Comparison of ENCODE assay signal across 8 mouse cellular contexts in genomic region chr4:100728896-100729479, GRCm38 (mm10). TPM values are rescaled to one million over a fixed set of nuclear protein-coding genes. Genes with fewer than 3 reads are reported as not detected.
DNase-seq lines count a peak whose midpoint lies in the region; TF ChIP-seq lines count a peak whose summit lies in the region.

No protein-coding gene starts in this region.

- DNase-seq in cerebellum, adult 8-10 months: peak; percentile 1
- DNase-seq in cerebellum, adult 9-11 months: no peak
- peak in 1 of 2 experiments; percentile 17 for DNase-seq in layer of hippocampus, adult 2 months (ENCODE audit: low spot score in 2 of 2)
- DNase-seq in layer of hippocampus, postnatal 36 days: no peak
- DNase-seq in adrenal gland, postnatal 14 days: peak; percentile 40
- DNase-seq in large intestine, adult 2 months (ENCODE audit: low read depth, low spot score): peak; percentile 50
- no peak for DNase-seq in spleen, postnatal 14 days (ENCODE audit: low spot score in 2 of 2)
- no peak for DNase-seq in neural tube, embryonic 10.5 days (ENCODE audit: extremely low spot score, low spot score)

- H3K27ac ChIP-seq in layer of hippocampus, adult 2 months: no peak overlapping the region

- TF ChIP-seq CTCF in layer of hippocampus, adult 2 months (conservative IDR thresholded peaks at IDR 0.05): peak; percentile 81

- H3K4me3 ChIP-seq in layer of hippocampus, adult 2 months: no peak overlapping the region

- WGBS in large intestine, adult 2 months: 26% methylated on average over 5 of the region's 5 CpGs

RNA-seq across cellular contexts. Expression of gene Cachd1, which starts 47.5 kb away (rescaled TPM):
- 10 to 100 TPM; 39.5 to 42.5 TPM for total RNA-seq in layer of hippocampus, adult 2 months (2021)
- total RNA-seq in layer of hippocampus, postnatal 36 days (2021): 10 to 100 TPM; 28.5 to 39.2 TPM
- total RNA-seq in adrenal gland, postnatal 14 days (2021): 8.4 and 12.9 TPM in 2 replicates
- 27.6 and 33.0 TPM in 2 replicates for polyA plus RNA-seq in large intestine, adult 2 months (2012; rRNA removed)

Comparison
In these comparisons a context has a peak if more than half of its experiments do, and no peak if none do; other contexts are left out.
1. DNase-seq: peak in cerebellum, adult 8-10 months (single experiment), adrenal gland, postnatal 14 days (single experiment) and large intestine, adult 2 months (single experiment); none in cerebellum, adult 9-11 months (single experiment), layer of hippocampus, postnatal 36 days (0 of 2), spleen, postnatal 14 days (0 of 2) and neural tube, embryonic 10.5 days (single experiment).